Mouse (Mus musculus) neural tube, embryonic 10.5 days (tissue): ENCODE measurements around the gene Slc7a7.

Source experiments
- DNase-seq: peaks from one replicate; pipeline ENCODE4 v3.0.0-alpha.2; 2017; ENCODE audit warnings: low spot score; ENCODE audit errors: extremely low spot score

The Slc7a7 gene

GRCm38 (mm10) chr14:54328548-54328947 is 89.0 kb downstream of the Slc7a7 start:
- DNase-seq, result no peak

- DNase-seq, result no peak
These were observed 93.1 kb downstream of the Slc7a7 start for GRCm38 (mm10) chr14:54324486-54324885.

DNA sequence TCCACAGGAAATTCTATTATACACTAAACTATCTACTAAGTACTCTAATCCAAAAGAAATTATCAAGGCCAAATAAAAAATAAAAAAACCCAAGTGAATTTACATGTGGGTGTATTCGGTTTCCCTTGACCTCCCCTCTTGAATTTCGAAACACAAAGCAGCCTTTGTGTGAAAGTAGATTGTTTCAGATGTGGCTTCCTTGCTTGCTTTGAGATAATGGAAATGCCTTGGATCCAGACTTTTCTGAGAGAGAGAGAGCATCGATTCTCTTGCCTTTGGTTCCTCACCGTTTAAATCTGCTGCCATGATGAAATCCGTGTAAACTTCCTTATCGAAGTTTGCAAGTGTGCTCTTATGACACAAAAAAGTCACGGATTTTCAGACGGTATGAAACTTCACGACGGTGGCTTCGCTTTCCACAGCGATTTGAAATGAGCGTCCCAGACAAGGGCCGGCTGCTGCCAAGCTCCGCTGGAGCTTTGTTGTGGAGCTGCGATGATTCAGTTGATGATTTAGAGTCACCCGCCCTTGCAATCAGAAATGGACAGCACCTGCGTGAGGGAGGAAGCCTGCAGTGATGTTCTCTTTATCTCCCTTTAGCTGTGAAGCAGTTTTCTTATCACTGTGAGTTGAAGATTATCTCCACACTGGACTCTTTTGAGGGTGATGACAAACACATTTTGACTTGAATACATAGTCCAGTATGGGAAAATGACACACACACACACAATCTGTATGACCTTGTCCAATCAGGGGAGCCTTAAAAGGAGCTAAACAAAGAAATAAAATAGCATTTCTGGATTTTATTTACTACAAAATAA is 95.8 kb downstream of the Slc7a7 start:
- no peak for DNase-seq
